Mouse (Mus musculus) megakaryocyte-erythroid progenitor cell, adult 5 weeks (primary cell): Measurements from ENCODE around the gene Txlng. TPM values are rescaled to one million over a fixed set of nuclear protein-coding genes. Genes with fewer than 3 reads are reported as not detected.

Experiments
- polyA plus RNA-seq: library from polyadenylated mRNA; stranded (reverse); fragments of >175 nt; gene quantifications from 2 replicates; pipeline ENCODE4 v1.2.3, GENCODE M21; 2012

The Txlng gene
- 6.5 and 8.4 TPM in 2 replicates for polyA plus RNA-seq

GRCm38 (mm10) chrX:162829203-162829708 lies at the start of gene Txlng:
Gene Txlng (minus strand): TSS chrX:162829454.

DNA sequence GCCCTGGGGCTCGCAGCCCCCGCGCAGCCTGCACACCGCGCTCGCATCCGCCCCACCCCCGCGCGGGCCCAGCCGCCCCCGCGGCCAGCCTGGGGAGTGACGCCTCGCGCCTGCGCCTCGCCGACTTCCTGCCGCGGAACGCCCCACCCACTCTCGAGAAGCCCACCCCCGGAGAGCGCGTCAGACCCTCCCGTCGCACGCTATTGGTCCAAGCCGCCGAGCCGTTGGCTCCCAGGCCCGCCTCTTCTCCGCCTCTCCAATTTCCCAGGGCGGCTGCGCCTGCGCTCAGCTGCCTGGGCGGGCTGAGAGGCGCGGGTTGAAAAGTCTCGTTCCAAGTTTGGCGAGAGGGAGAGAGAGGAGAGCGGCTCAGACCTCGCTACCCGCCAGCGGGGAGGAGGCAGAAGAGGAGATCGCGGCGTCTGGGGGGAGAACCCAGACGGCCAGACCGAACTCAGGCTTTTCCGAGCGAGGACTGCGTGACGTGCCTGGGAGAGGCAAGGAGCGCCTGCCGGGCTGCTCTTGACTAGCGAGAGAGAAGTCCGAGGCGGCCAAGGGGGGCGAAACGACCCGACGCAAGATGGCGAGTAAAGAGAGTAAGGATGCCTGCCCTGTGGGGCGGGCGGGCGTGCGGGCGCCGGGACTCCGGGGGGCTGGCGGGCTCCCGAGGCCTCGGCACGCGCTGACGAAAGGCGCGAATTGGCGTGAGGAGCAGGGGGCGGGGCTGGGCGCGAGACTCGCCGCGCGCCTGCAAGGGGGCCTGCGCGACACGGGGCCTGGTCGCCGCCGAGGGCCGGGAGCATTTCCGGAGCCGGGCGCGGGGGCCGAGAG lies 68.9 kb downstream of the Txlng start, which contains the start of gene Rbbp7:
Rbbp7 (plus strand) TSS at position 288 of the 828 bp plus-strand sequence.

Other genes starting within 250 kb of the Txlng start
- 0.13 and 0.26 TPM in 2 replicates for gene Reps2, start 185.8 kb downstream of the Txlng start, polyA plus RNA-seq
- gene Rbbp7, start 69.1 kb downstream of the Txlng start, polyA plus RNA-seq, result 89.7 and 127 TPM in 2 replicates
- gene Syap1, start 59.0 kb upstream of the Txlng start, polyA plus RNA-seq, result 8.3 and 9.9 TPM in 2 replicates
- gene Ctps2, start 71.8 kb upstream of the Txlng start, polyA plus RNA-seq, result 4.6 and 5.2 TPM in 2 replicates
- not detected in 2 replicates for gene S100g, start 135.1 kb upstream of the Txlng start, polyA plus RNA-seq